Mouse (Mus musculus) T-helper 1 cell (primary cell): ENCODE measurements around the gene Uevld.

Experiments used
- in situ Hi-C: fragments of 300-600 bp; cut with MboI, MseI; formaldehyde crosslinking; loops from one replicate; pipeline ENCODE4 v1.15.1; 2025; ENCODE audit warnings: high pct_unique_total_duplicates

The Uevld gene

GRCm38 (mm10) chr7:46876841-46877240 lies 81.5 kb downstream of the Uevld start:
- in situ Hi-C loops: no loop called here
